In genomic region chr8:84945633-84946527, GRCm38 (mm10) we compare ENCODE assay signal across 9 mouse cellular contexts. TPM values are rescaled to one million over a fixed set of nuclear protein-coding genes. Genes with fewer than 3 reads are reported as not detected.
DNase-seq lines count a peak whose midpoint lies in the region; ATAC-seq and TF ChIP-seq lines count a peak whose summit lies in the region.
"Had no signal": no experiment of that assay in that cellular context is flagged by ENCODE, and none has a peak within 500 bp of the region (broad histone marks: within the 10 kb centered on the region; RNA-seq: fewer than 3 reads in every experiment).

No protein-coding gene starts in this region.

- TF ChIP-seq CTCF in testis, adult 2 months (IDR thresholded peaks at IDR 0.05; ENCODE audit: control insufficient read depth, insufficient read depth, insufficient replicate concordance, low read depth, low read length), result peak; percentile 26; the same call in 1 of the 2 replicates
- no peak for TF ChIP-seq CTCF in liver, embryonic 14.5 days (IDR thresholded peaks at IDR 0.05; ENCODE audit: low read depth)

- WGBS in forebrain, embryonic 16.5 days, result 2% methylated on average over 46 of the region's 67 CpGs
- 2% methylated on average over 59 of the region's 67 CpGs for WGBS in liver, embryonic 14.5 days (ENCODE audit: insufficient replicate concordance)
- WGBS in stomach, embryonic 16.5 days, result under 1% methylated on average over 49 of the region's 67 CpGs

- peak overlapping the region; percentile 83 for H3K9ac ChIP-seq in forebrain, embryonic 16.5 days (replicated peaks; ENCODE audit: low read depth, low read length)
- no peak overlapping the region for H3K9ac ChIP-seq in liver, embryonic 14.5 days (replicated peaks)
- peak overlapping the region; percentile 57 for H3K9ac ChIP-seq in stomach, embryonic 16.5 days (ENCODE audit: low read length)

- peak; percentile 22 for DNase-seq in adrenal gland, postnatal 14 days
- DNase-seq in adrenal gland, adult 8-10 months, result no peak
- no peak for DNase-seq in testis, postnatal 10 days (ENCODE audit: low spot score)
- no peak for DNase-seq in liver, embryonic 14.5 days (ENCODE audit: low read depth in 3 of 3, low spot score in 3 of 3)
- DNase-seq in ovary, postnatal 36 days (ENCODE audit: low spot score), result no peak

- peak overlapping the region; percentile 87 for H3K4me2 ChIP-seq in forebrain, embryonic 16.5 days (ENCODE audit: low read length)
- peak overlapping the region; percentile 16 for H3K4me2 ChIP-seq in liver, embryonic 14.5 days (ENCODE audit: low read depth)
- H3K4me2 ChIP-seq in stomach, embryonic 16.5 days (ENCODE audit: low read depth, low read length), result peak overlapping the region; percentile 67

- TF ChIP-seq EP300 in liver, embryonic 14.5 days (IDR thresholded peaks at IDR 0.05; ENCODE audit: low read depth), result no peak

- H3K4me3 ChIP-seq in testis, adult 2 months (ENCODE audit: control insufficient read depth, low read depth, low read length), result peak overlapping the region; percentile 15
- H3K4me3 ChIP-seq in forebrain, embryonic 16.5 days (replicated peaks; ENCODE audit: low read length), result peak overlapping the region; percentile 83
- peak overlapping the region in 1 of 2 experiments; percentile 1; a peak in 2 of 4 replicates for H3K4me3 ChIP-seq in liver, embryonic 14.5 days (ENCODE audit: insufficient read depth in 1 of 2, low read depth in 2 of 2, low read length in 2 of 2)
- H3K4me3 ChIP-seq in stomach, embryonic 16.5 days (replicated peaks; ENCODE audit: low read length), result peak overlapping the region; percentile 50

- no peak overlapping the region for H3K27ac ChIP-seq in testis, adult 2 months (ENCODE audit: control insufficient read depth, insufficient read depth, low read depth, low read length)
- H3K27ac ChIP-seq in forebrain, embryonic 16.5 days (ENCODE audit: low read length), result peak overlapping the region; percentile 60
- no peak overlapping the region for H3K27ac ChIP-seq in liver, embryonic 14.5 days
- H3K27ac ChIP-seq in stomach, embryonic 16.5 days (ENCODE audit: low read length), result no peak overlapping the region

- ATAC-seq in forebrain, embryonic 16.5 days, result peak; percentile 57
- no peak for ATAC-seq in liver, embryonic 14.5 days (ENCODE audit: insufficient read depth)
- no peak for ATAC-seq in stomach, embryonic 16.5 days (ENCODE audit: insufficient read depth, low FRiP score)

- no peak for TF ChIP-seq POLR2A in testis, adult 2 months (IDR thresholded peaks at IDR 0.05; ENCODE audit: control insufficient read depth, low read depth, low read length)

- H3K36me3 ChIP-seq in testis, adult 2 months (ENCODE audit: control insufficient read depth, insufficient read depth, low read length), result no peaks in the 10 kb centered on the region
- H3K36me3 ChIP-seq in forebrain, embryonic 16.5 days (ENCODE audit: control insufficient read depth, insufficient read depth), result no peaks in the 10 kb centered on the region
- no peaks in the 10 kb centered on the region for H3K36me3 ChIP-seq in liver, embryonic 14.5 days (replicated peaks; ENCODE audit: control insufficient read depth, insufficient read depth, low read depth)
- H3K36me3 ChIP-seq in stomach, embryonic 16.5 days (ENCODE audit: control insufficient read depth, insufficient read depth, low read length), result no peaks in the 10 kb centered on the region

- H3K4me1 ChIP-seq in testis, adult 2 months (ENCODE audit: control insufficient read depth, insufficient read depth, low read length), result peaks cover 24% of the 10 kb centered on the region
- peaks cover 26% of the 10 kb centered on the region for H3K4me1 ChIP-seq in forebrain, embryonic 16.5 days (replicated peaks; ENCODE audit: control insufficient read depth, insufficient read depth, low read length)
- H3K4me1 ChIP-seq in liver, embryonic 14.5 days (replicated peaks; ENCODE audit: control insufficient read depth in 2 of 2, insufficient read depth in 2 of 2, low read length in 1 of 2), result peaks cover 2 to 8% of the 10 kb centered on the region in 2 experiments; a peak in 3 of 4 replicates
- H3K4me1 ChIP-seq in stomach, embryonic 16.5 days (ENCODE audit: control insufficient read depth, insufficient read depth, low read length), result peaks cover 8% of the 10 kb centered on the region

- H3K27me3 ChIP-seq in testis, adult 2 months (ENCODE audit: control insufficient read depth, insufficient read depth, low read length), result peaks cover 2% of the 10 kb centered on the region; the same call in 1 of the 2 replicates
- H3K27me3 ChIP-seq in forebrain, embryonic 16.5 days (replicated peaks; ENCODE audit: control insufficient read depth, insufficient read depth, low read length), result peaks cover 35% of the 10 kb centered on the region
- H3K27me3 ChIP-seq in liver, embryonic 14.5 days (ENCODE audit: control insufficient read depth, insufficient read depth, low read length), result peaks cover 69% of the 10 kb centered on the region
- H3K27me3 ChIP-seq in stomach, embryonic 16.5 days (ENCODE audit: control insufficient read depth, insufficient read depth, low read length), result peaks cover 54% of the 10 kb centered on the region

- H3K9me3 ChIP-seq in forebrain, embryonic 16.5 days (ENCODE audit: control insufficient read depth, low read length), result no peaks in the 10 kb centered on the region
- H3K9me3 ChIP-seq in liver, embryonic 14.5 days (ENCODE audit: control insufficient read depth, low read length), result no peaks in the 10 kb centered on the region
- H3K9me3 ChIP-seq in stomach, embryonic 16.5 days (replicated peaks; ENCODE audit: control insufficient read depth, low read length), result no peaks in the 10 kb centered on the region

RNA-seq across cellular contexts. Expression of gene Rtbdn, which starts 0.9 kb away (rescaled TPM):
- not detected in 2 replicates for total RNA-seq in adrenal gland, postnatal 14 days (2021)
- under 1 TPM in 2 of 4 experiments, not detected in 2; 0.28 to 0.40 TPM for total RNA-seq in adrenal gland, adult 8-10 months (2022)
- polyA plus RNA-seq in testis, adult 2 months (2012; rRNA removed), result 0.30 and 0.32 TPM in 2 replicates
- 2.2 and 2.4 TPM in 2 replicates for polyA plus RNA-seq in forebrain, embryonic 16.5 days (2015; fragmentation: Nextera tagmentation; extraction: Ambion mirVana)
- 0.03 TPM in 1 of 2 replicates, not detected in the other for polyA plus RNA-seq in liver, embryonic 14.5 days (2012; rRNA removed)
- not detected in 2 replicates for polyA plus RNA-seq in liver, embryonic 14.5 days (2014; fragmentation: Nextera tagmentation; extraction: Ambion mirVana)
- polyA plus RNA-seq in stomach, embryonic 16.5 days (2015; fragmentation: Nextera tagmentation; extraction: Ambion mirVana), result 0.19 and 0.28 TPM in 2 replicates

RNA-seq across cellular contexts. Expression of gene Mast1, which starts 8.7 kb away (rescaled TPM):
- total RNA-seq in adrenal gland, postnatal 14 days (2021), result 1.2 and 3.1 TPM in 2 replicates
- total RNA-seq in adrenal gland, adult 8-10 months (2022), result 1 to 10 TPM; 2.1 to 9.2 (median 5.9) TPM
- 1.5 and 1.6 TPM in 2 replicates for polyA plus RNA-seq in testis, adult 2 months (2012; rRNA removed)
- polyA plus RNA-seq in forebrain, embryonic 16.5 days (2015; fragmentation: Nextera tagmentation; extraction: Ambion mirVana), result 52.4 and 65.8 TPM in 2 replicates
- 0.06 and 0.21 TPM in 2 replicates for polyA plus RNA-seq in liver, embryonic 14.5 days (2012; rRNA removed)
- polyA plus RNA-seq in liver, embryonic 14.5 days (2014; fragmentation: Nextera tagmentation; extraction: Ambion mirVana), result 0.08 and 0.14 TPM in 2 replicates
- 1.4 and 1.6 TPM in 2 replicates for polyA plus RNA-seq in stomach, embryonic 16.5 days (2015; fragmentation: Nextera tagmentation; extraction: Ambion mirVana)

RNA-seq across cellular contexts. Expression of gene Gm49661, which starts 23.4 kb away (rescaled TPM):
- 2.1 TPM in 1 of 2 replicates, not detected in the other for total RNA-seq in adrenal gland, postnatal 14 days (2021)
- total RNA-seq in adrenal gland, adult 8-10 months (2022), result 1 to 10 TPM in 2 of 4 experiments, not detected in 2; 1.7 to 2.3 TPM
- polyA plus RNA-seq in testis, adult 2 months (2012; rRNA removed), result 477 and 542 TPM in 2 replicates
- not detected in 2 replicates for polyA plus RNA-seq in forebrain, embryonic 16.5 days (2015; fragmentation: Nextera tagmentation; extraction: Ambion mirVana)
- not detected in 2 replicates for polyA plus RNA-seq in liver, embryonic 14.5 days (2012; rRNA removed)
- polyA plus RNA-seq in liver, embryonic 14.5 days (2014; fragmentation: Nextera tagmentation; extraction: Ambion mirVana), result not detected in 2 replicates
- polyA plus RNA-seq in stomach, embryonic 16.5 days (2015; fragmentation: Nextera tagmentation; extraction: Ambion mirVana), result not detected in 2 replicates
- polyA plus RNA-seq: frontal cortex, adult 2 months had no signal

RNA-seq across cellular contexts. Expression of gene Prdx2, which starts 23.5 kb away (rescaled TPM):
- total RNA-seq in adrenal gland, postnatal 14 days (2021), result 532 and 572 TPM in 2 replicates
- total RNA-seq in adrenal gland, adult 8-10 months (2022), result 100 to 1,000 TPM; 651 to 758 (median 708) TPM
- 59.6 and 68.5 TPM in 2 replicates for polyA plus RNA-seq in testis, adult 2 months (2012; rRNA removed)
- 1,287 and 1,394 TPM in 2 replicates for polyA plus RNA-seq in forebrain, embryonic 16.5 days (2015; fragmentation: Nextera tagmentation; extraction: Ambion mirVana)
- 1,117 and 1,155 TPM in 2 replicates for polyA plus RNA-seq in liver, embryonic 14.5 days (2012; rRNA removed)
- polyA plus RNA-seq in liver, embryonic 14.5 days (2014; fragmentation: Nextera tagmentation; extraction: Ambion mirVana), result 2,207 and 2,282 TPM in 2 replicates
- 584 and 593 TPM in 2 replicates for polyA plus RNA-seq in stomach, embryonic 16.5 days (2015; fragmentation: Nextera tagmentation; extraction: Ambion mirVana)

RNA-seq across cellular contexts. Expression of gene Rnaseh2a, which starts 23.7 kb away (rescaled TPM):
- total RNA-seq in adrenal gland, postnatal 14 days (2021), result 88.3 and 96.4 TPM in 2 replicates
- total RNA-seq in adrenal gland, adult 8-10 months (2022), result 100 to 1,000 TPM in 3 of 4 experiments, 10 to 100 TPM in 1; 89.0 to 142 (median 110) TPM
- 1,424 and 1,585 TPM in 2 replicates for polyA plus RNA-seq in testis, adult 2 months (2012; rRNA removed)
- 79.9 and 85.8 TPM in 2 replicates for polyA plus RNA-seq in forebrain, embryonic 16.5 days (2015; fragmentation: Nextera tagmentation; extraction: Ambion mirVana)
- polyA plus RNA-seq in liver, embryonic 14.5 days (2012; rRNA removed), result 49.3 and 56.2 TPM in 2 replicates
- polyA plus RNA-seq in liver, embryonic 14.5 days (2014; fragmentation: Nextera tagmentation; extraction: Ambion mirVana), result 107 and 125 TPM in 2 replicates
- 97.5 and 108 TPM in 2 replicates for polyA plus RNA-seq in stomach, embryonic 16.5 days (2015; fragmentation: Nextera tagmentation; extraction: Ambion mirVana)

Comparison
In these comparisons a context has a peak if more than half of its experiments do, and no peak if none do; other contexts are left out.
1. H3K4me2 ChIP-seq: peak in every context shown above with its lines; median percentile 87 in forebrain, embryonic 16.5 days; 67 in stomach, embryonic 16.5 days; 16 in liver, embryonic 14.5 days.
2. RNA of gene Mast1, which starts 8.7 kb away (polyA plus RNA-seq): 52.4 to 65.8 TPM in forebrain, embryonic 16.5 days; 1.5 to 1.6 TPM in testis, adult 2 months, 1.4 to 1.6 TPM in stomach, embryonic 16.5 days and 0.06 to 0.21 TPM in liver, embryonic 14.5 days; every median in the first group is over 10 times any median in the second.
3. RNA of gene Gm49661, which starts 23.4 kb away (polyA plus RNA-seq): 477 to 542 TPM in testis, adult 2 months; not detected in forebrain, embryonic 16.5 days, not detected in liver, embryonic 14.5 days and not detected in stomach, embryonic 16.5 days; every median in the first group is over 100 times any median in the second.